Mouse (Mus musculus): ENCODE results near the gene Traf3ip2. TPM values are rescaled to one million over a fixed set of nuclear protein-coding genes. Genes with fewer than 3 reads are reported as not detected.
A peak's percentile ranks its signal among the peaks of the same experiment; 100 is the strongest.

Gene Traf3ip2
- polyA plus RNA-seq, 1 experiment from 2014 or later: 6.8 TPM

GRCm38 (mm10) chr10:39580477-39580876, 32.3 kb upstream of the Traf3ip2 start:
- Histone ChIP-seq H3K4me3 (replicated peaks; ENCODE audit: low read depth, low read length) (no peak overlapping the region), H3K9me3 (ENCODE audit: control insufficient read depth, low read length) (no peaks in the 10 kb centered on the region), H3K4me2 (ENCODE audit: low read length) (no peak overlapping the region), H3K36me3 (ENCODE audit: control insufficient read depth, insufficient read depth, low read length) (no peaks in the 10 kb centered on the region), H3K27me3 (ENCODE audit: control insufficient read depth, insufficient read depth, low read length) (no peaks in the 10 kb centered on the region), H3K27ac (replicated peaks; ENCODE audit: low read depth, low read length) (no peak overlapping the region), H3K9ac (replicated peaks; ENCODE audit: low read length) (no peak overlapping the region), H3K4me1 (ENCODE audit: control insufficient read depth, insufficient read depth, low read length) (no peaks in the 10 kb centered on the region)
- DNase-seq (no peak), ATAC-seq (ENCODE audit: low FRiP score, low TSS enrichment) (no peak)
- WGBS: 70% methylated on average over 8 of the region's 8 CpGs

GRCm38 (mm10) chr10:39582385-39582784, 30.3 kb upstream of the Traf3ip2 start:
- H3K9ac ChIP-seq (replicated peaks; ENCODE audit: low read length): no peak overlapping the region
- H3K27ac ChIP-seq (replicated peaks; ENCODE audit: low read depth, low read length): no peak overlapping the region
- 73% methylated on average over 2 of the region's 2 CpGs for WGBS
- no peak for ATAC-seq (ENCODE audit: low FRiP score, low TSS enrichment)
- no peaks in the 10 kb centered on the region for H3K36me3 ChIP-seq (ENCODE audit: control insufficient read depth, insufficient read depth, low read length)
- no peak overlapping the region for H3K4me3 ChIP-seq (replicated peaks; ENCODE audit: low read depth, low read length)
- no peaks in the 10 kb centered on the region for H3K9me3 ChIP-seq (ENCODE audit: control insufficient read depth, low read length)
- no peak overlapping the region for H3K4me2 ChIP-seq (ENCODE audit: low read length)
- peaks cover 7% of the 10 kb centered on the region for H3K4me1 ChIP-seq (ENCODE audit: control insufficient read depth, insufficient read depth, low read length)
- DNase-seq: no peak
- H3K27me3 ChIP-seq (ENCODE audit: control insufficient read depth, insufficient read depth, low read length): no peaks in the 10 kb centered on the region

- ATAC-seq (ENCODE audit: low FRiP score, low TSS enrichment) (no peak), DNase-seq (no peak)
- no peaks in the 10 kb centered on the region for H3K27me3 ChIP-seq (ENCODE audit: control insufficient read depth, insufficient read depth, low read length)
- no peaks in the 10 kb centered on the region for H3K9me3 ChIP-seq (ENCODE audit: control insufficient read depth, low read length)
- peaks cover 19% of the 10 kb centered on the region for H3K4me1 ChIP-seq (ENCODE audit: control insufficient read depth, insufficient read depth, low read length)
- 84% methylated on average over 12 of the region's 12 CpGs for WGBS
- no peak overlapping the region for H3K9ac ChIP-seq (replicated peaks; ENCODE audit: low read length)
- H3K4me3 ChIP-seq (replicated peaks; ENCODE audit: low read depth, low read length): no peak overlapping the region
- no peak overlapping the region for H3K27ac ChIP-seq (replicated peaks; ENCODE audit: low read depth, low read length)
- no peaks in the 10 kb centered on the region for H3K36me3 ChIP-seq (ENCODE audit: control insufficient read depth, insufficient read depth, low read length)
- H3K4me2 ChIP-seq (ENCODE audit: low read length): no peak overlapping the region
Observed at GRCm38 (mm10) chr10:39583718-39584117, 29.0 kb upstream of the Traf3ip2 start.

GRCm38 (mm10) chr10:39587290-39587925, 25.3 kb upstream of the Traf3ip2 start:
- no peaks in the 10 kb centered on the region for H3K36me3 ChIP-seq (ENCODE audit: control insufficient read depth, insufficient read depth, low read length)
- no peak overlapping the region for H3K4me2 ChIP-seq (ENCODE audit: low read length)
- DNase-seq: peak; percentile 79
- peak; percentile 60 for ATAC-seq (ENCODE audit: low FRiP score, low TSS enrichment)
- H3K27ac ChIP-seq (replicated peaks; ENCODE audit: low read depth, low read length): peak overlapping the region; percentile 86
- H3K4me1 ChIP-seq (ENCODE audit: control insufficient read depth, insufficient read depth, low read length): peaks cover 28% of the 10 kb centered on the region
- no peaks in the 10 kb centered on the region for H3K9me3 ChIP-seq (ENCODE audit: control insufficient read depth, low read length)
- H3K4me3 ChIP-seq (replicated peaks; ENCODE audit: low read depth, low read length): no peak overlapping the region
- peak overlapping the region; percentile 37; the same call in 1 of the 2 replicates for H3K9ac ChIP-seq (replicated peaks; ENCODE audit: low read length)
- H3K27me3 ChIP-seq (ENCODE audit: control insufficient read depth, insufficient read depth, low read length): no peaks in the 10 kb centered on the region
- 39% methylated on average over 5 of the region's 5 CpGs for WGBS

GRCm38 (mm10) chr10:39587973-39588746, 24.6 kb upstream of the Traf3ip2 start:
- Histone ChIP-seq H3K36me3 (ENCODE audit: control insufficient read depth, insufficient read depth, low read length) (no peaks in the 10 kb centered on the region), H3K4me2 (ENCODE audit: low read length) (no peak overlapping the region), H3K27ac (replicated peaks; ENCODE audit: low read depth, low read length) (peak overlapping the region; percentile 86), H3K9me3 (ENCODE audit: control insufficient read depth, low read length) (no peaks in the 10 kb centered on the region), H3K4me3 (replicated peaks; ENCODE audit: low read depth, low read length) (no peak overlapping the region), H3K27me3 (ENCODE audit: control insufficient read depth, insufficient read depth, low read length) (no peaks in the 10 kb centered on the region), H3K4me1 (ENCODE audit: control insufficient read depth, insufficient read depth, low read length) (peaks cover 28% of the 10 kb centered on the region), H3K9ac (replicated peaks; ENCODE audit: low read length) (peak overlapping the region; percentile 37; the same call in 1 of the 2 replicates)
- WGBS: 49% methylated on average over 8 of the region's 8 CpGs
- DNase-seq: peak; percentile 47
- peak; percentile 32; the same call in 1 of the 2 replicates for ATAC-seq (ENCODE audit: low FRiP score, low TSS enrichment)

GRCm38 (mm10) chr10:39589765-39590546, 22.8 kb upstream of the Traf3ip2 start:
- Histone ChIP-seq H3K27me3 (ENCODE audit: control insufficient read depth, insufficient read depth, low read length) (no peaks in the 10 kb centered on the region), H3K9ac (replicated peaks; ENCODE audit: low read length) (no peak overlapping the region), H3K9me3 (ENCODE audit: control insufficient read depth, low read length) (no peaks in the 10 kb centered on the region; the same call in 1 of the 2 replicates), H3K4me3 (replicated peaks; ENCODE audit: low read depth, low read length) (no peak overlapping the region), H3K4me1 (ENCODE audit: control insufficient read depth, insufficient read depth, low read length) (peaks cover 28% of the 10 kb centered on the region), H3K27ac (replicated peaks; ENCODE audit: low read depth, low read length) (no peak overlapping the region), H3K4me2 (ENCODE audit: low read length) (no peak overlapping the region), H3K36me3 (ENCODE audit: control insufficient read depth, insufficient read depth, low read length) (no peaks in the 10 kb centered on the region)
- WGBS: 77% methylated on average over 19 of the region's 19 CpGs
- no peak for DNase-seq
- ATAC-seq (ENCODE audit: low FRiP score, low TSS enrichment): no peak

- WGBS: 86% methylated on average over 10 of the region's 10 CpGs
- H3K27ac ChIP-seq (replicated peaks; ENCODE audit: low read depth, low read length): no peak overlapping the region
- H3K36me3 ChIP-seq (ENCODE audit: control insufficient read depth, insufficient read depth, low read length): no peaks in the 10 kb centered on the region
- peaks cover 28% of the 10 kb centered on the region for H3K4me1 ChIP-seq (ENCODE audit: control insufficient read depth, insufficient read depth, low read length)
- no peaks in the 10 kb centered on the region for H3K27me3 ChIP-seq (ENCODE audit: control insufficient read depth, insufficient read depth, low read length)
- no peak for ATAC-seq (ENCODE audit: low FRiP score, low TSS enrichment)
- no peak for DNase-seq
- no peak overlapping the region for H3K4me2 ChIP-seq (ENCODE audit: low read length)
- no peak overlapping the region for H3K4me3 ChIP-seq (replicated peaks; ENCODE audit: low read depth, low read length)
- H3K9me3 ChIP-seq (ENCODE audit: control insufficient read depth, low read length): no peaks in the 10 kb centered on the region; the same call in 1 of the 2 replicates
- no peak overlapping the region for H3K9ac ChIP-seq (replicated peaks; ENCODE audit: low read length)
Observed at GRCm38 (mm10) chr10:39590629-39591028, 22.1 kb upstream of the Traf3ip2 start.

- no peak overlapping the region for H3K4me3 ChIP-seq (replicated peaks; ENCODE audit: low read depth, low read length)
- no peaks in the 10 kb centered on the region for H3K27me3 ChIP-seq (ENCODE audit: control insufficient read depth, insufficient read depth, low read length)
- no peak for DNase-seq
- no peak for ATAC-seq (ENCODE audit: low FRiP score, low TSS enrichment)
- H3K4me1 ChIP-seq (ENCODE audit: control insufficient read depth, insufficient read depth, low read length): peaks cover 36% of the 10 kb centered on the region
- no peak overlapping the region for H3K9ac ChIP-seq (replicated peaks; ENCODE audit: low read length)
- 41% methylated on average over 4 of the region's 4 CpGs for WGBS
- H3K27ac ChIP-seq (replicated peaks; ENCODE audit: low read depth, low read length): no peak overlapping the region
- H3K4me2 ChIP-seq (ENCODE audit: low read length): no peak overlapping the region
- H3K9me3 ChIP-seq (ENCODE audit: control insufficient read depth, low read length): no peaks in the 10 kb centered on the region; the same call in 1 of the 2 replicates
- no peaks in the 10 kb centered on the region for H3K36me3 ChIP-seq (ENCODE audit: control insufficient read depth, insufficient read depth, low read length)
Observed at GRCm38 (mm10) chr10:39592501-39592900, 20.2 kb upstream of the Traf3ip2 start.
